In genomic region chr15:27132761-27133160, GRCm38 (mm10) we compare ENCODE assay signal across 19 mouse cellular contexts.
"Had no signal": no experiment of that assay in that cellular context is flagged by ENCODE, and none has a peak within 500 bp of the region (broad histone marks: within the 10 kb centered on the region; RNA-seq: fewer than 3 reads in every experiment).

No protein-coding gene starts in this region.

- ATAC-seq: midbrain, embryonic 16.5 days had no signal

- DNase-seq: lung, adult 18-20 months; lung, embryonic 14.5 days; lung, postnatal 10 days; lung, postnatal 4 days; midbrain, embryonic 14.5 days; retina, postnatal 1 day; right cerebral cortex, adult 18-20 months; right cerebral cortex, postnatal 25 days; right cerebral cortex, postnatal 4 days; spleen, adult 18-20 months; thymus, adult 18-20 months; thymus, postnatal 14 days; thymus, postnatal 36 days had no signal

- H3K9me3 ChIP-seq: midbrain, embryonic 10.5 days; midbrain, embryonic 12.5 days; neural tube, embryonic 13.5 days; neural tube, embryonic 15.5 days had no signal

- H3K4me1 ChIP-seq: midbrain, embryonic 12.5 days; neural tube, embryonic 13.5 days; neural tube, embryonic 15.5 days had no signal

- H3K36me3 ChIP-seq: midbrain, embryonic 10.5 days; midbrain, embryonic 12.5 days; neural tube, embryonic 13.5 days; neural tube, embryonic 15.5 days had no signal

- H3K9ac ChIP-seq: lung, embryonic 14.5 days; midbrain, embryonic 12.5 days; neural tube, embryonic 13.5 days; neural tube, embryonic 15.5 days had no signal

- H3K4me3 ChIP-seq: midbrain, embryonic 10.5 days; midbrain, embryonic 12.5 days; myocyte; neural tube, embryonic 13.5 days; neural tube, embryonic 15.5 days had no signal

- H3K27me3 ChIP-seq: midbrain, embryonic 12.5 days; neural tube, embryonic 13.5 days; neural tube, embryonic 15.5 days had no signal

- H3K27ac ChIP-seq: midbrain, embryonic 10.5 days; midbrain, embryonic 12.5 days; neural tube, embryonic 13.5 days; neural tube, embryonic 15.5 days had no signal
